Mouse (Mus musculus) MEL-GATA-1-ER (cell line): Measurements from ENCODE around the gene Cers4.
A peak's percentile ranks its signal among the peaks of the same experiment; 100 is the strongest.

ENCODE experiments used
- DNase-seq: peaks from one replicate; pipeline ENCODE4 v3.0.0-alpha.2; 2012; ENCODE audit warnings: low read depth; ENCODE audit errors: extremely low read depth

Cers4 gene

GRCm38 (mm10) chr8:4492851-4493685 lies at the start of gene Cers4:
Gene Cers4, plus strand, starts transcription at chr8:4493026.
- peak; percentile 66 for DNase-seq

GRCm38 (mm10) chr8:4458165-4458564 lies 34.7 kb upstream of the Cers4 start:
- peak; percentile 12 for DNase-seq

- no peak for DNase-seq
Observed at GRCm38 (mm10) chr8:4463061-4463460, 29.8 kb upstream of the Cers4 start.

- DNase-seq: no peak
Observed at GRCm38 (mm10) chr8:4474419-4475187, 18.2 kb upstream of the Cers4 start.

GRCm38 (mm10) chr8:4481154-4481553 lies 11.7 kb upstream of the Cers4 start:
- no peak for DNase-seq

GRCm38 (mm10) chr8:4481586-4481985 lies 11.2 kb upstream of the Cers4 start:
- DNase-seq: no peak

GRCm38 (mm10) chr8:4482501-4482900 lies 10.3 kb upstream of the Cers4 start:
- DNase-seq: no peak

- no peak for DNase-seq
Observed at GRCm38 (mm10) chr8:4483330-4483729, 9.5 kb upstream of the Cers4 start.

- DNase-seq: no peak
Observed at GRCm38 (mm10) chr8:4493686-4494440, 1.0 kb downstream of the Cers4 start.

- DNase-seq: no peak
Observed at GRCm38 (mm10) chr8:4495976-4496375, 3.1 kb downstream of the Cers4 start.

- peak; percentile 74 for DNase-seq
Observed at GRCm38 (mm10) chr8:4497610-4498009, 4.8 kb downstream of the Cers4 start.

- no peak for DNase-seq
Observed at GRCm38 (mm10) chr8:4505364-4505763, 12.5 kb downstream of the Cers4 start.

- DNase-seq: no peak
Observed at GRCm38 (mm10) chr8:4507527-4507926, 14.7 kb downstream of the Cers4 start.

- no peak for DNase-seq
Observed at GRCm38 (mm10) chr8:4510824-4511223, 18.0 kb downstream of the Cers4 start.

GRCm38 (mm10) chr8:4511429-4512115 lies 18.7 kb downstream of the Cers4 start:
- no peak for DNase-seq

- DNase-seq: no peak
Observed at GRCm38 (mm10) chr8:4512116-4512495, 19.3 kb downstream of the Cers4 start.

- DNase-seq: no peak
Observed at GRCm38 (mm10) chr8:4516162-4516561, 23.3 kb downstream of the Cers4 start.

- peak; percentile 46 for DNase-seq
Observed at GRCm38 (mm10) chr8:4521472-4521871, 28.6 kb downstream of the Cers4 start.

- no peak for DNase-seq
Observed at GRCm38 (mm10) chr8:4523525-4523924, 30.7 kb downstream of the Cers4 start.
